Mouse (Mus musculus) ES-Bruce4 (cell line): Measurements from ENCODE around the gene Vegfb. TPM values are rescaled to one million over a fixed set of nuclear protein-coding genes. Genes with fewer than 3 reads are reported as not detected.
"Not testable (repeated sequence)": the region's sequence is repeated elsewhere in the genome, so short reads cannot be mapped to it uniquely, and the experiment has no call there.

Experiments used
- H3K27ac ChIP-seq: 2 replicates; pipeline ENCODE4 v1.5.1; 2012; ENCODE audit warnings: low read length, inconsistent platforms; ENCODE audit not compliant: insufficient read depth
- H3K27me3 ChIP-seq: 2 replicates; pipeline ENCODE4 v1.6.1; 2012; ENCODE audit warnings: mild to moderate bottlenecking, low read length, inconsistent platforms; ENCODE audit not compliant: control insufficient read depth, poor library complexity, insufficient read depth, severe bottlenecking
- H3K36me3 ChIP-seq: 2 replicates; pipeline ENCODE4 v1.6.1; 2012; ENCODE audit warnings: inconsistent platforms, mild to moderate bottlenecking, low read length, moderate library complexity; ENCODE audit not compliant: control insufficient read depth, poor library complexity, insufficient read depth, severe bottlenecking
- H3K4me1 ChIP-seq: one replicate; pipeline ENCODE4 v1.8.1; 2011; ENCODE audit warnings: low read length; ENCODE audit not compliant: control insufficient read depth, insufficient read depth
- H3K4me3 ChIP-seq: 2 replicates; pipeline ENCODE4 v1.5.1; 2011; ENCODE audit warnings: low read depth, mild to moderate bottlenecking, low read length
- H3K9ac ChIP-seq: 2 replicates; pipeline ENCODE4 v1.6.1; 2012; ENCODE audit warnings: low read depth, mild to moderate bottlenecking, inconsistent platforms; ENCODE audit not compliant: poor library complexity, severe bottlenecking
- H3K9me3 ChIP-seq: replicated peaks from 2 replicates; pipeline ENCODE4 v1.6.1; 2012; ENCODE audit warnings: mild to moderate bottlenecking, low read length, inconsistent platforms; ENCODE audit not compliant: control insufficient read depth, poor library complexity, insufficient read depth, severe bottlenecking
- CTCF ChIP-seq: IDR thresholded peaks from one replicate; pipeline ENCODE4 v1.8.1; 2011; ENCODE audit warnings: low read depth, low read length
- EP300 ChIP-seq: IDR thresholded peaks from 2 replicates; pipeline ENCODE4 v1.6.1; 2011; ENCODE audit warnings: low read depth, low read length; ENCODE audit not compliant: insufficient read depth
- POLR2A ChIP-seq: IDR thresholded peaks from one replicate; pipeline ENCODE4 v1.8.1; 2011; ENCODE audit warnings: low read length; ENCODE audit not compliant: insufficient read depth
- polyA plus RNA-seq: library from polyadenylated mRNA; stranded (reverse); fragments of >200 nt; gene quantifications from 2 replicates; pipeline ENCODE4 v1.2.4, GENCODE M21; 2011; ENCODE audit warnings: low read depth; ENCODE audit not compliant: missing spikeins, insufficient read depth, insufficient read length

Gene Vegfb
- polyA plus RNA-seq, 1 experiment, result 44.7 TPM

- peak overlapping the region; percentile 34 for H3K9ac ChIP-seq
- no peaks in the 10 kb centered on the region for H3K4me1 ChIP-seq
- peak overlapping the region; percentile 75 for H3K27ac ChIP-seq
- H3K4me3 ChIP-seq, result peak overlapping the region; percentile 46
- H3K9me3 ChIP-seq, result no peaks in the 10 kb centered on the region
- no peaks in the 10 kb centered on the region for H3K27me3 ChIP-seq
- no peak for TF ChIP-seq POLR2A
- no peak for TF ChIP-seq EP300
- no peaks in the 10 kb centered on the region for H3K36me3 ChIP-seq
Measured at GRCm38 (mm10) chr19:6993011-6993770, 5.7 kb upstream of the Vegfb start.

- TF ChIP-seq CTCF (no peak), EP300 (0 out of 2 replicates have a peak, but pooled peaks have one; percentile 27)
- Histone ChIP-seq H3K4me1 (no peaks in the 10 kb centered on the region), H3K27me3 (no peaks in the 10 kb centered on the region), H3K36me3 (no peaks in the 10 kb centered on the region), H3K27ac (peak within 1 kb of the TSS; percentile 75), H3K9me3 (no peaks in the 10 kb centered on the region), H3K4me3 (peak within 1 kb of the TSS; percentile 77), H3K9ac (peak within 1 kb of the TSS; percentile 74)
Measured at GRCm38 (mm10) chr19:6992011-6992858, 4.8 kb upstream of the Vegfb start, which contains the start of gene Dnajc4. TSS of gene Dnajc4 (minus strand) at chr19:6992572.

- not testable (repeated sequence) for H3K9me3 ChIP-seq, H3K9ac ChIP-seq, H3K27ac ChIP-seq, H3K36me3 ChIP-seq, H3K4me1 ChIP-seq, H3K4me3 ChIP-seq, H3K27me3 ChIP-seq
Measured at GRCm38 (mm10) chr19:6991166-6991565, 3.7 kb upstream of the Vegfb start.

- H3K9ac ChIP-seq, result no peak overlapping the region
- no peaks in the 10 kb centered on the region for H3K9me3 ChIP-seq
- TF ChIP-seq EP300 (no peak), POLR2A (no peak), CTCF (no peak)
- no peak overlapping the region for H3K4me3 ChIP-seq
- H3K27me3 ChIP-seq, result no peaks in the 10 kb centered on the region
- no peak overlapping the region for H3K27ac ChIP-seq
- no peaks in the 10 kb centered on the region for H3K36me3 ChIP-seq
- no peaks in the 10 kb centered on the region for H3K4me1 ChIP-seq
Measured at GRCm38 (mm10) chr19:6990712-6991111, 3.3 kb upstream of the Vegfb start.

GRCm38 (mm10) chr19:6989251-6989650 lies 1.8 kb upstream of the Vegfb start:
- H3K4me1 ChIP-seq, result no peaks in the 10 kb centered on the region

GRCm38 (mm10) chr19:6987904-6988285 lies 444 bp upstream of the Vegfb start:
- Histone ChIP-seq H3K9ac (peak overlapping the region; percentile 91), H3K36me3 (0 out of 2 replicates have a peak, but pooled peaks cover 3% of the 10 kb centered on the region), H3K4me3 (peak overlapping the region; percentile 74), H3K27me3 (no peaks in the 10 kb centered on the region), H3K27ac (no peak overlapping the region), H3K4me1 (no peaks in the 10 kb centered on the region), H3K9me3 (no peaks in the 10 kb centered on the region)
- no peak for TF ChIP-seq POLR2A

More at GRCm38 (mm10) chr19:6989251-6989650, 1.8 kb upstream of the Vegfb start:
- Histone ChIP-seq H3K27ac (no peak overlapping the region), H3K4me3 (no peak overlapping the region), H3K27me3 (no peaks in the 10 kb centered on the region), H3K9ac (no peak overlapping the region), H3K9me3 (no peaks in the 10 kb centered on the region), H3K36me3 (0 out of 2 replicates have a peak, but pooled peaks cover 3% of the 10 kb centered on the region)
- TF ChIP-seq POLR2A (no peak), EP300 (no peak), CTCF (no peak)
